Mouse (Mus musculus) heart, adult 2 months (tissue): ENCODE results near the gene Tmem30c.

Experiments
- CTCF ChIP-seq: fragments of 200-600 bp; IDR thresholded peaks from 2 replicates; pipeline ENCODE4 v1.8.1; 2022; ENCODE audit warnings: antibody characterized with exemption, mild to moderate bottlenecking, moderate library complexity
- POLR2A ChIP-seq: fragments of 200-500 bp; IDR thresholded peaks from 2 replicates; pipeline ENCODE4 v1.6.1; 2011; ENCODE audit warnings: mild to moderate bottlenecking, low read depth, low read length, control low read depth; ENCODE audit not compliant: insufficient read depth

GRCm38 (mm10) chr16:57319284-57320124 is 26.8 kb upstream of the Tmem30c start:
- TF ChIP-seq CTCF: no peak
- no peak for TF ChIP-seq POLR2A
